Mouse (Mus musculus): ENCODE measurements at regions not wholly inside any gene's neighbourhood (a gene's known extent, or its start where the extent isn't known, plus 50 kb on each side); places are given as distances from the start of the nearest gene placed in this dataset.

GRCm38 (mm10) chr1:159398643-159399042, 124.9 kb upstream of the Tnr start:
- WGBS: 95% methylated on average over 2 of the region's 2 CpGs
- DNase-seq (ENCODE audit: low spot score, missing footprints) (no peak), ATAC-seq (ENCODE audit: low FRiP score) (no peak)
- Histone ChIP-seq H3K27me3 (ENCODE audit: control insufficient read depth, insufficient read depth, low read length) (no peaks in the 10 kb centered on the region), H3K9ac (ENCODE audit: low read length) (no peak overlapping the region), H3K36me3 (ENCODE audit: control insufficient read depth, insufficient read depth, low read length) (no peaks in the 10 kb centered on the region), H3K9me3 (ENCODE audit: control insufficient read depth, low read length) (no peaks in the 10 kb centered on the region), H3K4me1 (ENCODE audit: control insufficient read depth, insufficient read depth, low read length) (no peaks in the 10 kb centered on the region), H3K27ac (ENCODE audit: low read depth, low read length) (no peak overlapping the region), H3K4me2 (no peak overlapping the region), H3K4me3 (ENCODE audit: low read depth, low read length) (no peak overlapping the region)

- Histone ChIP-seq H3K4me1 (ENCODE audit: control insufficient read depth, insufficient read depth, low read length) (no peaks in the 10 kb centered on the region), H3K27me3 (ENCODE audit: control insufficient read depth, insufficient read depth, low read length) (no peaks in the 10 kb centered on the region), H3K9ac (ENCODE audit: low read length) (no peak overlapping the region), H3K36me3 (ENCODE audit: control insufficient read depth, insufficient read depth, low read length) (no peaks in the 10 kb centered on the region), H3K9me3 (ENCODE audit: control insufficient read depth, low read length) (no peaks in the 10 kb centered on the region), H3K4me2 (no peak overlapping the region), H3K27ac (ENCODE audit: low read depth, low read length) (no peak overlapping the region), H3K4me3 (ENCODE audit: low read depth, low read length) (no peak overlapping the region)
- DNase-seq (ENCODE audit: low spot score, missing footprints): peak; percentile 33
- no peak for ATAC-seq (ENCODE audit: low FRiP score)
- 85% methylated on average over 7 of the region's 7 CpGs for WGBS
These were observed 117.3 kb upstream of the Tnr start for GRCm38 (mm10) chr1:159406317-159406716.

GRCm38 (mm10) chr1:159406781-159407180, 116.8 kb upstream of the Tnr start:
- no peak overlapping the region for H3K9ac ChIP-seq (ENCODE audit: low read length)
- no peaks in the 10 kb centered on the region for H3K4me1 ChIP-seq (ENCODE audit: control insufficient read depth, insufficient read depth, low read length)
- DNase-seq (ENCODE audit: low spot score, missing footprints) (no peak), ATAC-seq (ENCODE audit: low FRiP score) (no peak)
- no peak overlapping the region for H3K27ac ChIP-seq (ENCODE audit: low read depth, low read length)
- H3K27me3 ChIP-seq (ENCODE audit: control insufficient read depth, insufficient read depth, low read length): no peaks in the 10 kb centered on the region
- H3K4me3 ChIP-seq (ENCODE audit: low read depth, low read length): no peak overlapping the region
- no peak overlapping the region for H3K4me2 ChIP-seq
- no peaks in the 10 kb centered on the region for H3K9me3 ChIP-seq (ENCODE audit: control insufficient read depth, low read length)
- no peaks in the 10 kb centered on the region for H3K36me3 ChIP-seq (ENCODE audit: control insufficient read depth, insufficient read depth, low read length)

- Histone ChIP-seq H3K4me1 (ENCODE audit: control insufficient read depth, insufficient read depth, low read length) (no peaks in the 10 kb centered on the region; the same call in none of the 2 replicates), H3K9me3 (ENCODE audit: control insufficient read depth, low read length) (no peaks in the 10 kb centered on the region), H3K27ac (ENCODE audit: low read depth, low read length) (peak overlapping the region; percentile 15; the same call in 1 of the 2 replicates), H3K4me3 (ENCODE audit: low read depth, low read length) (no peak overlapping the region), H3K27me3 (ENCODE audit: control insufficient read depth, insufficient read depth, low read length) (no peaks in the 10 kb centered on the region), H3K4me2 (no peak overlapping the region), H3K9ac (ENCODE audit: low read length) (no peak overlapping the region), H3K36me3 (ENCODE audit: control insufficient read depth, insufficient read depth, low read length) (no peaks in the 10 kb centered on the region)
- peak; percentile 84 for ATAC-seq (ENCODE audit: low FRiP score)
- peak; percentile 77 for DNase-seq (ENCODE audit: low spot score, missing footprints)
- 49% methylated on average over 5 of the region's 5 CpGs for WGBS
These were observed 110.2 kb upstream of the Tnr start for GRCm38 (mm10) chr1:159413374-159413773.

- Histone ChIP-seq H3K27me3 (ENCODE audit: control insufficient read depth, insufficient read depth, low read length) (no peaks in the 10 kb centered on the region), H3K4me3 (ENCODE audit: low read depth, low read length) (no peak overlapping the region), H3K27ac (ENCODE audit: low read depth, low read length) (no peak overlapping the region), H3K9me3 (ENCODE audit: control insufficient read depth, low read length) (no peaks in the 10 kb centered on the region), H3K36me3 (ENCODE audit: control insufficient read depth, insufficient read depth, low read length) (no peaks in the 10 kb centered on the region), H3K9ac (ENCODE audit: low read length) (no peak overlapping the region), H3K4me1 (ENCODE audit: control insufficient read depth, insufficient read depth, low read length) (no peaks in the 10 kb centered on the region; the same call in none of the 2 replicates), H3K4me2 (no peak overlapping the region)
- ATAC-seq (ENCODE audit: low FRiP score): no peak
- WGBS: 69% methylated on average over 3 of the region's 3 CpGs
- DNase-seq (ENCODE audit: low spot score, missing footprints): peak; percentile 65
These were observed 107.9 kb upstream of the Tnr start for GRCm38 (mm10) chr1:159415656-159416055.

- H3K27me3 ChIP-seq (ENCODE audit: control insufficient read depth, insufficient read depth, low read length): no peaks in the 10 kb centered on the region
- H3K36me3 ChIP-seq (ENCODE audit: control insufficient read depth, insufficient read depth, low read length): no peaks in the 10 kb centered on the region
- 88% methylated on average over 5 of the region's 5 CpGs for WGBS
- no peak overlapping the region for H3K4me2 ChIP-seq
- H3K9ac ChIP-seq (ENCODE audit: low read length): no peak overlapping the region
- DNase-seq (ENCODE audit: low spot score, missing footprints): peak; percentile 60
- H3K4me3 ChIP-seq (ENCODE audit: low read depth, low read length): no peak overlapping the region
- no peak for ATAC-seq (ENCODE audit: low FRiP score)
- H3K27ac ChIP-seq (ENCODE audit: low read depth, low read length): no peak overlapping the region
- no peaks in the 10 kb centered on the region; the same call in none of the 2 replicates for H3K4me1 ChIP-seq (ENCODE audit: control insufficient read depth, insufficient read depth, low read length)
- H3K9me3 ChIP-seq (ENCODE audit: control insufficient read depth, low read length): no peaks in the 10 kb centered on the region
These were observed 106.4 kb upstream of the Tnr start for GRCm38 (mm10) chr1:159417176-159417575.

GRCm38 (mm10) chr1:159419301-159419965, 104.1 kb upstream of the Tnr start:
- DNase-seq (ENCODE audit: low spot score, missing footprints) (peak; percentile 78), ATAC-seq (ENCODE audit: low FRiP score) (no peak)
- no peaks in the 10 kb centered on the region for H3K4me1 ChIP-seq (ENCODE audit: control insufficient read depth, insufficient read depth, low read length)
- H3K27ac ChIP-seq (ENCODE audit: low read depth, low read length): no peak overlapping the region
- no peaks in the 10 kb centered on the region for H3K27me3 ChIP-seq (ENCODE audit: control insufficient read depth, insufficient read depth, low read length)
- H3K36me3 ChIP-seq (ENCODE audit: control insufficient read depth, insufficient read depth, low read length): no peaks in the 10 kb centered on the region
- no peak overlapping the region for H3K9ac ChIP-seq (ENCODE audit: low read length)
- WGBS: 76% methylated on average over 6 of the region's 7 CpGs
- H3K4me3 ChIP-seq (ENCODE audit: low read depth, low read length): no peak overlapping the region
- H3K9me3 ChIP-seq (ENCODE audit: control insufficient read depth, low read length): no peaks in the 10 kb centered on the region
- H3K4me2 ChIP-seq: no peak overlapping the region

- Histone ChIP-seq H3K36me3 (ENCODE audit: control insufficient read depth, insufficient read depth, low read length) (no peaks in the 10 kb centered on the region), H3K9me3 (ENCODE audit: control insufficient read depth, low read length) (no peaks in the 10 kb centered on the region), H3K9ac (ENCODE audit: low read length) (no peak overlapping the region), H3K4me3 (ENCODE audit: low read depth, low read length) (no peak overlapping the region), H3K4me2 (no peak overlapping the region), H3K4me1 (ENCODE audit: control insufficient read depth, insufficient read depth, low read length) (no peaks in the 10 kb centered on the region), H3K27ac (ENCODE audit: low read depth, low read length) (no peak overlapping the region), H3K27me3 (ENCODE audit: control insufficient read depth, insufficient read depth, low read length) (no peaks in the 10 kb centered on the region)
- 96% methylated on average over 5 of the region's 5 CpGs for WGBS
- ATAC-seq (ENCODE audit: low FRiP score) (no peak), DNase-seq (ENCODE audit: low spot score, missing footprints) (peak; percentile 76)
These were observed 103.4 kb upstream of the Tnr start for GRCm38 (mm10) chr1:159420189-159420588.

GRCm38 (mm10) chr1:159423694-159424093, 99.9 kb upstream of the Tnr start:
- H3K9ac ChIP-seq (ENCODE audit: low read length): no peak overlapping the region
- no peak overlapping the region for H3K4me2 ChIP-seq
- no peak for ATAC-seq (ENCODE audit: low FRiP score)
- no peaks in the 10 kb centered on the region for H3K4me1 ChIP-seq (ENCODE audit: control insufficient read depth, insufficient read depth, low read length)
- no peak overlapping the region for H3K4me3 ChIP-seq (ENCODE audit: low read depth, low read length)
- no peaks in the 10 kb centered on the region for H3K9me3 ChIP-seq (ENCODE audit: control insufficient read depth, low read length)
- no peak for DNase-seq (ENCODE audit: low spot score, missing footprints)
- WGBS: 83% methylated on average over 5 of the region's 5 CpGs
- H3K27me3 ChIP-seq (ENCODE audit: control insufficient read depth, insufficient read depth, low read length): no peaks in the 10 kb centered on the region
- no peak overlapping the region for H3K27ac ChIP-seq (ENCODE audit: low read depth, low read length)
- H3K36me3 ChIP-seq (ENCODE audit: control insufficient read depth, insufficient read depth, low read length): no peaks in the 10 kb centered on the region
